Mouse (Mus musculus) urinary bladder, postnatal 10 days (tissue): ENCODE data around the gene Gm43738.

Source experiments
- DNase-seq: peaks from one replicate; pipeline ENCODE4 v3.0.0; 2022; ENCODE audit warnings: low spot score

Gene Gm43738

DNA sequence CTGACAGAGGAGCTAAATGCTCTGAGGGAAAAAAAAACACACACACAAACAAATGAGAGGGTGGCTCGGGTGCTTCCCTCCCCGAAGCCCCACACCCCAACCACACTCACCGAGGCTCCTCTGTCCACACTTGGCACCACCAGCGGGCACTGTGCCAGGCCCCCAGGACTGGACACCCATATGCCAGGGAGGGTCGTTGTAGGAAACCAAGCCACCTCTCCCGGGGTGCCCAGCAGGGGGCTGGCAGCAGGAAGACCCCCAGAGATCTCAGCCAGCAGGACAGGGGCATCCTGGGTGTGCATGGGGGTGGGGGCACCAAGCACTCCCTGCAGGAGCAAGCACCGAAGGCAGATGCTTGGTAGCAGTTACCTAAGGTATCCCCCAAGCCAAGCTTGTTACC lies at the start of gene Gm43738:
Gene Gm43738 (minus strand): TSS at position 289 of the 400 bp plus-strand sequence.
- no peak for DNase-seq

DNA sequence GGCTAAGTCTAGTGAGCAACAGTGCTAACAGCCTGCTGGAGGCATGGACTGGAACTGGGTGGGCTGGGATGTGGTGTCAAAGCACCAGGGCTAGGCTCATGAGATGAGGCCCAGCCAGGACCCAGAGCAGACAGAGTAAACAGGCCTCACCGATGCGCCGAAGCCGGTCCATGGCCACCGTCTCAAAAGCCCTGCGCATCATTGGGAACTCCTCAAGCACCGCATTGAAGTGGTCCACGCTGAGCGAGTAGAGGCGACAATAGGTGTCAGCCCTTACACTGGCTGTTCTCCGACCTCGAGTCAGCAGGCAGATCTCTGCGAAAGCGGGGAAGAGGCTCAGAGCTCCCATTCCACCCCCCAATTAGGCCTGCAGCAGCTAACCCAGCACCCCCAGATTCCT lies 47.7 kb upstream of the Gm43738 start:
- DNase-seq = no peak

DNA sequence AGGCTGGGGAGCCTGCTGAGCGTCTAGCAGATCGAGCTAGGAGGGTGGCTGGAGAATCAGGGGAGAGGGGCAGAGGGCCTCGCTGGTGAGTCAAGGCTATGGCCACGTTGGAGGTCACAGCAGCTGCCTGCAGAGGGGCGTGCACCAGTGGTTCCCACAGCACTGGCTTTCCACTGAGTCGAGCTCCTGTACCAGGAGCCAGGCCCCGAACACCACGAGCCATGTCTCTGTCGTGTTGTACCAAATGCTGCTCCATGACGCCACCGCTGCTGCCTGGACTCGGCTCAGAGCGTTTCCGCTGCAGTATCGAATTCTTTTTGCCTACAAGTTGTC lies 47.0 kb upstream of the Gm43738 start:
- no peak for DNase-seq

DNA sequence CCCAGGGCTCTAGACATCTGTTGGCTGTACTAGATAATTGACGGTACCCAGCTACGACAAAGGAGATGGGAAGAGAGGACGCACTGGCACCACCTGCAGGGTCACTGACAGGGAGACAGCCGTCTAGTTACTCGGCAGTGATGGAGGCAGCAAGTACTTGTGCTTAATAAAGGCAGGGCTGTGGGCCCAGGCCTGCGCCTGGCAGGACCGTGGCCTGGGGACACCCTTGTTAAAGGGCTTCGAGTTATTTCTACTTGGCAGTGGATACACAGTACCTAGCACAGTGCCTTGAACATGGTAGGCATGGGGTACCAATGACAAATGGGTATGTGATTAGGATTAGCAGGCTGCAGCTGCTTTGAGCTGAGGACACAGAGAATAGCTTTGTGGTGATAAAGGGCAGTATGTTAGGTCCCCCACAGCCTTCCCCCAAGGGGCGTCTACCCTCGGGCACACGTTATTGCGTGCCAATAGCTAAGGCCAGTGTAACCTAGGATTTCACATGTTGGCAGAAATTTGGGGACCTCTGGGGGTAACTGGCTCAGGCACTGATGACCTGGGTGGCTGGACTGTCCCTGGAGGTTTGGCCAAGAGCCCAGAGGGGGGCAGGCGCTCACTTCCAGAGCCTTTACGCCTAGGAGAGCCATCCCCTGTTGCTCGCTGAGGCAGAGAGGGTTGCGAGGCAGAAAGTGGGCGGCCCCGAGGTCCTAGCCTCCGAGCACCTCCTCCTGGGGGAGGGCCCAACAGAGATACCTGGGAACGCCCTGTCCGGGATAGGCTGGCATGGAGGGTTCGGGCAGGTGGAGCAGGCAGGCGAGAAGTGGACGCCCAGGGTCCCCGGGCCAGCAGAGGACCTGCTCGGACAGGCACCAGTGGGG lies 46.4 kb upstream of the Gm43738 start:
- no peak for DNase-seq

DNA sequence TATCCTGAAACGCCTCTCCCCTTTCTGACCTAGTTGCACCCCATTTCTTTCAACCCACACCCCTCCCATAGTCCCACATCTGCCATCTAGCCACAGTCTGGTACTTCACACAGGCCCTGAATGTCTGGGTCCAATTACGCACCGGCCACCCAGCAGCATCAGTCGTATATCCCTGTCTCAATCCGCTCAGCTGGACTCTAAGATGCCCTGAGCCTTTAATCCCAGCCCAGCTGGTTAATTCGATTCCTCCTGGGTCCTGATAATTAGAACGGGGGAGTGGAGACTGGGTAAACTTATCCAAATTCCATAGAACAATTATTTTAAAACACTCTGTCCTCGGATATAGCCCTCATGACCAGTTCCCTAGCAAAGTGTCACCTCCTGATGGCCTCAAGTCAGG lies 44.7 kb upstream of the Gm43738 start:
- no peak for DNase-seq

DNA sequence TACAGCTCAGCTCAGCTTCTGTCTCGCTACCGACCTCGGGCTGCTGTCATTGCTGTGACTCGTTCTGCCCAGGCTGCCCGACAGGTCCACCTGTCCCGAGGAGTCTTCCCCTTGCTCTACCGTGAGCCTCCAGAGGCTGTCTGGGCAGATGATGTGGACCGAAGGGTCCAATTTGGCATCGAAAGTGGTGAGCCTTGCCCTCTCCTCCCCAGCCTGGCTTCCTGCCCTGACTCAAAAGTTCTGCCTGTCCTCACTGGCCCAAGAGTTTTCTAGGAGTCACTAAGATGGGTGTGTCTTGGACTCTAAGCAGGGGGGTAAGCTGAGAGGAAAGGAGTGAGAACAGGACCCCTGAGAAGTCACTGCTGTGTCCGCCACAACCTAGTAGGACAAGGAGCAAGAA lies 43.9 kb upstream of the Gm43738 start:
- DNase-seq = no peak

DNA sequence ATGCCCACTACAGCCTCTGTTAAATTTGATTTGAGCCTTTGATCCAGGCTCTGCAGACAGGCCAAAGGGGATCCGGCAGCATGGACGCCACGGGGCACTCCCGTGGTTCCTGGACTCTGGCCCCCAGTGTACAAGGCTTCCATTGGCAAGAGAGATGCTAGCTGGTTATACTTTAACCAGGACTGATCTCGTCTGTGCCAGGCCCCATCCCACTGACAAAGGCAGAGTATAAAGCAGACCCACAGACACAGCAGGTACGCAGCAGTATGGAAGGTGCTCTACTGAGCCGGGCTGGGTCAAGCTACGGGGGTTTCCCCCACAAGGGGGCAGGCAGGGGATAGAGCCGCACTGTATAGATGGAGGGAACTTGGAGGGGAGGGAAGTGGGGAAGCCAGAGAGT lies 35.5 kb upstream of the Gm43738 start:
- no peak for DNase-seq

DNA sequence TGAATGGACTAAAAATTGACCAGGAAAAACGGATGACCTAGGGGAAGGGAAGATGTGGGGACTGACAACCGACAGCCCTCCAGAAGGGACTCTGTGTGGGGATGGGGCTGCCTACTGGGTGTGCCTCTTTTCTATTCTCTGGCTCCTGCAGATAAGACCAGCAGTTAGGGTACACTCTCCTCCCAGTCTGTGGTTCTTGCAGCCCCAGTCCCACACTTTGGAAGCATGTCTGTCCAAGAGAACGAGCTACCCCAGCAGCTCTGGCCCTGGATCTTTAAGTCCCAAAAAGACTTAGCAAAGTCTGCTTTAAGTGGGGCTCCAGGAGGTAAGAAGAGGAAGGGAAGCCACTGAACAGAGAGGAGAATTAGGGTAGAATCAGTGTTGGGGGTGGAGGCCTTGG lies 35.1 kb upstream of the Gm43738 start, which contains the start of gene Pklr:
Gene Pklr (plus strand): TSS at position 185 of the 400 bp plus-strand sequence.
- DNase-seq = no peak

DNA sequence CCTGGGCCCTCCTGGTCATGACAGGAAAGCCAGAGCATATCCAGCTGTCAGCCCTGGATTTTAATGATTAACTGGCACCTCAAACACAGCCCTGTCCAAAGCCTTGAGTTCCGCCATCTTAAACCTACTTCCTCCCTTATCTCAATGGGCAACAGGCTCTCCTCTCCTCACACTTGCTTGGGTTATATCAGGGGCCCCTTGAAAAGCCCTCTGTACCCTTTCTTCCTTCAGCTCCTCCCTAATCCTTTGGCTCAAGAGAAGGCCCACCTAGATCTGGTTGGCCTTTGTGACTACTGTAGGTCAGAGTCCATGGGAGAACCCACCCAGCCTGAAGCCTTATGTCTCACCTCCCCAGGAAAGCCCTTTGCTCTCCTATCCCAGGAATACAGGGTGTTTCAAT lies 32.9 kb upstream of the Gm43738 start:
- DNase-seq = no peak

DNA sequence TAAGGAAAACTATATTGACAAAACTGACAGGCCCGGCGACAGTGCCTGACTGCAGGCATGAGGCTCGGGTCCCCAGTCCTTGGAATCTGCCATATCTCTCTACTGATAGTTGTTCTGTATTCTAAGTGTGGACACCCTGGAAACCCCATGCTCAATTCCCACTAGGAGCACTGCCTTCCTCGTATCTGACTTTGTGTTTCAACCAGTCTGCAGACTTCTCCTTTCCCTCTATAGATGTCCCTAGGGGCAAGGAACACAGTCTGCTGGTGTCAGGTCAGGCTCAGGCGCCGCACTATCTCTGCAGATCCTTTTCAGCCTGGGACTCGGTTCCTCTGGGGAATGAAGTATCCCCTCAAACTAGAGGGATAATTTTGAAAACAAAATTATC lies 32.2 kb upstream of the Gm43738 start:
- DNase-seq = no peak

DNA sequence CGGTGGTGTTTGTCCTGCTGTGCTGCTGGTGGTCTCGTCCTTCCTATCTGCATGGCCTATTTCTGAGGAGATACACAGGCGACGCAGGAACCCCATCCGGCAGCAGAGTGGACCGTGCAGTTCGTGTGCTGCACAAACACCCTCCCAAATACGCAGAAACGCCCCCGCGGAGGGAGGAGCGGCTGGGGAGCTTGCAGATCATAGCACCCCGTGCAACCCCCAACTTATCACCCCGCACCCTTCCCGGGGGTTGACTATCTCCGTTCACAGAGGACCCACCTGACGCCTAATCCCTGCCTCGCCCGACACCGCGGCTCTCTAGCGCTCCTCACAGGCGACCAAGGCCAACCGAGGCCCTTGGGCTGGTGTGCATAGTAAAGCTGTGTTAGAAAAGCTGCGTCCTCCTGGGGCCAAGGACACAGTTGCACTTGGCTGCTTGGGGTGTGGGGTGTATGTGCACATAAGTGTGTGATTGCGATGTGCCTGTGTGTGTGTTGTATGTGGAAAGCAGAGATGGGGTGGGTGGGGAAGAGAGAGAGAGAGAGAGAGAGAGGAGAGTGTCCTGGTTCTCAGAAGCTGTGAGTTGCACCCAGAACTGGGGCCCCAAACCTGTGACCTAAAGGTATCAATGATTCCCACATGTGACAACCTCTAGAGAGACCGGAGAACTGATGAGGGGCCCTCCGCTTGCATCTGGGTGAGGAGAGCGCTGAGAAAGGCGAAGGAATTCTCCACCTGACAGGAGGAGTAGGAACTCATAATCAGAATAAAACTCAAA lies 31.6 kb upstream of the Gm43738 start:
- no peak for DNase-seq

DNA sequence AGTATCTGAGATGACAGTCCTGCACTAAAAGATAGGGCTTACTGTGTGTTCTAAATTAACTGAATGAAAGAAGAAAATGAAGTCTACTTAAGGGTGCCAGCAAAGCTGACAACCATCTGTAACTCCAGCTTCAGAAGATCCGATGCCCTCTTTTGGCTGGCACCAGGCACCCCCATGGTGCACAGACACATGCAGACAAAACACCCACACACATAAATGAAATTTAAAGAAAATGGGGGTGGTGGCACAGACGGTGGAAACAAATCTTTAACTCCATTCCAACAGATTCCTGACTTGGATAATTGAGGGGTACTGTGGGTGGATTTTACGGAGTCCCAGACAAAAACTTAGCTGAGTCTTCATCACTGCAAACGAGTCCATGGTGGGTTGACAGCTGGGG lies 30.9 kb upstream of the Gm43738 start:
- no peak for DNase-seq

DNA sequence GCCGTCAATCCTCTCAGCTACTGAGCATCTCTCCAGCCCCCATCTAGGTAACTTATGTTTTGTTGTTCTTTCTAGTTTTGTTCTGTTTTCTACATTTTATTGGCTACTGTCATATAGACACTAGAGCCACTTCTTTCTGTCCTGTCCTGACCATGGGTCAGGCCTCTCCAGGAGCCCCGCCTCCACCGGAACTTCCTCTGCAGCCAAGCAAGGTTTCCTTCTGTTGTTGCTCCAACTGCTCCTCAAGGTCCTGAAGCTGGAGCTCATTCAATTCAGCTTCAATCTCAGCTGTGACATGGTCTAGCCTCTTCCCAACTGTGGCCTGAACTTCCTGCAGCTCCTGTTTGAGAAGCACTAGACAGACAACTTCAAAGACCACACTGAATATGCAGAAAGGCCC lies 29.0 kb upstream of the Gm43738 start:
- DNase-seq = no peak

DNA sequence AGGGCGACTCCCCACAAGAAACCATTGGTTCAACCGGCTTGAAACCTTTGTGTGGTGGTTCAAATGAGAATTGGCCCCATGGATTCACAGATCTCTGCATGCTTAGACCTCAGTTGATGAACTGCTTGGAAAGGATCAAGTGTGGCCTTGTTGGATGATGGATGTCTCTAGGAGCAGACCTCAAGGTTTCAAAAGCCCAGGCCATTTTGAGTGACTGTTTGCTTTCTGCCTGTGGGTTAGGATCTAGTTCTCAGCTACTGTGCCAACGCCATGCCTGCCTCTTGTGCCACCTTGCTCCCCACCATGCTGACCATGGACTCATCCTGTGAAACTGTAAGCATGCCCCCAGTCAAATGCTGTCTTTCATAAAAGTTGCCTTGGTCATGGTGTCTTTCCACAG lies 25.1 kb upstream of the Gm43738 start:
- DNase-seq = no peak

DNA sequence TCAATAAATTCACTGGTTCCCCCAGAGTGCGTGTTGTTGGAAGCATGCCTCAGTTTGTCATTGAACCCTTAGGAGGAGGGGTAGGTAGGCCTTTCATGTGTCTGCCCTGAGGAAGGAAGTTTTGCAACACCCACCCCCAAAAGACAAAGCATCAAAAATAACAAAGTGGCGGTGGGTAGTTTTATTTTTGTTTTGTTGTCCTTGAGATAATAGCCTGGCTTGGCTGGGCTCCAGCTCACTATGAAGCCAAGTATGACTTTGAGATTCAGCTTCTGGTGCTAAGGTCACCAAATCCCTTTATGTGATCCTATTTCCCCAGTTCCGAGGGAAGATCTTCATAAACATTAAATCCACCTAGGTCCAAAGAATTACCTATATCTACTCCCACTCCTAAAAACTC lies 23.3 kb upstream of the Gm43738 start:
- DNase-seq = no peak

DNA sequence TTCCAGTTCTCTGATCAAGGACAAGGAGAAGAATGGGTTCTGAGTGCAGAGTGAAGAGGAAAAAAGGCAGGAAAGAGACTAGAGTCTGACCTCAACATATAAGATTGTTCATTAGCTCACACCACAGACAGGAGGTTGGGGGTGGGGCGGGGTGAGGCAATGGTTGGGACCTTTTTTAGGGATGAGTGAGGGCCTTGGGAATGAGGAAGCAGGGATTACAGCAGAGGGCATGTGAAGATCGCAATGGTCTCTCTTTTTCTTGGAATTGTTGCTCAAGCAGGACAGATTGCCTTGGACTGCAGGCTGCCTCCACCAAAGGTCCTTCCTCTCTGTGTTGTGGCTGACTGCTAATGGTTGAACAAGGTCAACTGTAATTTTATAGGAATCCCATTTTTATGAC lies 22.4 kb upstream of the Gm43738 start:
- no peak for DNase-seq

DNA sequence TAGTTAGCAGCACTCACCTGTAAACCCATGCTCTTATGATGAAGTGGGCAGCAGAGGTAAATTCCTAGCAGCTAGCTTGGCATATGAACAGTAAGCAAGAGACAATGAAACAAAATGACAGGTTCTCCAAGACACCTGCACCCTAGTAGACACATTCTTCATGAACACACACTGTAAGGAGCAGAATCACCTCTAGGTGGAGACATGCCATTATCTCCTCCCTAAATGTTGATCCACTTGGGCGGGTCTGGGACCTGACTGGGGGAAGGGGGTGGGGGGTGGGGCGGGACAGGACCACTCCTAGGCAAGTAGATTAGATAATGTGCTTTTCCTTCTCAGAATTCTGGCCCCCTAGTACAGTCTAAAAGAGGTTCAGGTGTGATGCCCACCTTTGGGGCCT lies 14.6 kb upstream of the Gm43738 start:
- no peak for DNase-seq

DNA sequence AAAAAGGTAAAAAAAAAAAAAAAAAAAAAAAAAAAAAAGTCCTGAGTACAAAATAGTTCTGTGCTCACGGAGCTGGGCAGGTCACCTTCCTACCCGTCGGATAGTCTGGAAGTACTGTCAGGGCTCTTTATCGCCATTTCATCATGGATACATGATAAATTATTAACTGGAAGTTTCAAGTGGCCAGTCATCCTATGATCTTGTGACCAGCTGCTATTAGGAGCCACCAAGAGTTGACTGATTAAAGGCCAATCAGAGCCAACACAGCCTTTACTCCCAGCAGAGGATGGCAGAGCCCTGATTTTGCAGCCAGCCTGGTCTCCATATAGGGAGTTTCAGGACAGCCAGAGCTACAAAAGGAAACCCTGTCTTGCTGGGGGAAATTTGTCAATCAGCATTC lies 12.2 kb upstream of the Gm43738 start:
- DNase-seq = no peak

DNA sequence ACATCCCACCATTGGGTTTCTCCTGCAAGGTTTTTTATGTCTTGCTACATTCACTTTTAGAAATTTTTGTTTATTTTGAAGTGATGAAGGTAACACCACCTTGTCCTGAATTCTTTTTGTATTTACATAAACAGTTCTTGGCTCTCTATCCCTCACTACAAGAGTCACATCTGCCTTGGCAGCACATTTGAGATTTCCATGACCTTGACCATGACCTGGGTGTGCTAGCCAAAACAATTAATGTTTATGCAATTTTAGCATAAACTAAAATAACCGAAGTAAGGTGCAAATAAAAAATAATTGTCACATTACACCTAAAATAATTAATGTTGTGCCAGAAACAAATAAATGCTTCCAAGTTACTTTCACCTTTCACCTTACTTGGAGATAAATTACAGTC lies 7.2 kb upstream of the Gm43738 start:
- no peak for DNase-seq

DNA sequence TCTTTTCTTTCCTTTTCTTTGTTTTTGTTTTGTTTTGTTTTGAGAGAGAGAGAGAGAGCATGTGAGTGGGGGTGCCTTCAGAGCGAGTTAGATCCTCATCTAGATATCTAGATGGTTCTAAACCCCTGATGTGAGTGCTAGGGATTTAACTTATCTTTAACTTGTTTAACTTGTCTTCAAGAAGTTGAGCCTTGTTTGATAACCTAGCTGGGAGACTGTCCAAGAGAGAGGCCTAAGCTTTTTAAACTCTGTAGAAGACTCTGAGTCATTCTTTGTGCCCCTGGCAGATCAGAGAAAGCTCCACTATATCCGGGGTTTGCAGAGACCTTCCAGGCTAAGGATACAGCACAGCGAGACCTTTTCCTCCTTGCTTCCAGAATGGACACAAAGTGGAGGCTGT lies 6.6 kb upstream of the Gm43738 start:
- DNase-seq = no peak

DNA sequence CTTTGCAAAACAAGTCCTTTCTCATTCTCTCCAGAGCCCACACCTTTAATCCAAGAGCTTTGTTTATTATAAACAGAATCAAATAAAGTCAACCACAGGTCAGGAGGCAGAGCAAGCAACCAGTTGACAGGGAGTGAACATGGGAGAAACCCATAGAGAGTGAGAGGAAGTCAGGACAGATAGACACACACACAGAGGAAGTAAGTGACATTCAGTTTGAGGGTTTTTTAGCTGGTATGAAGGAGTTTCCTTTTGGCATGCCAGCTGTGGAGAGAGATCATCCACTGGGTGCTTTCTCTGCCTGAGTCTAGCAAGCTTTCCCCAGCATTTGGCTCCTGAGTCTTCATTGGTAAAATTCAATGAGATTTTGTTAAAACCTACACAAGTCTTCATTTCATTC lies 6.0 kb upstream of the Gm43738 start:
- no peak for DNase-seq

DNA sequence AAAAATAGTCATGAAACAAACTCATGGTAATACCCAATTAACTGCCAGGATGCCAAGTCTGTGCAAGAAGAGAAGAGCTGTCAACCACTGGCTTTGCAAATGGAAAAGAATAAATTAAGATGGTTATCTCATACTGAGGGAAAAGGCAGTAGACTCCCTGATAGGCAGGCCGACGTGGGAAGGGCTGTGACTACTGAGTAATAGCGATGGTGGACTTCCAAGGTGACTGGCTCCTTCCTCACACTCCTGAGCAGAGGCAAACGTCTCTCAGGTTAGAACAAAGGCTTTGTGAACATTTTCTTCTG lies 2.3 kb upstream of the Gm43738 start:
- DNase-seq = no peak

DNA sequence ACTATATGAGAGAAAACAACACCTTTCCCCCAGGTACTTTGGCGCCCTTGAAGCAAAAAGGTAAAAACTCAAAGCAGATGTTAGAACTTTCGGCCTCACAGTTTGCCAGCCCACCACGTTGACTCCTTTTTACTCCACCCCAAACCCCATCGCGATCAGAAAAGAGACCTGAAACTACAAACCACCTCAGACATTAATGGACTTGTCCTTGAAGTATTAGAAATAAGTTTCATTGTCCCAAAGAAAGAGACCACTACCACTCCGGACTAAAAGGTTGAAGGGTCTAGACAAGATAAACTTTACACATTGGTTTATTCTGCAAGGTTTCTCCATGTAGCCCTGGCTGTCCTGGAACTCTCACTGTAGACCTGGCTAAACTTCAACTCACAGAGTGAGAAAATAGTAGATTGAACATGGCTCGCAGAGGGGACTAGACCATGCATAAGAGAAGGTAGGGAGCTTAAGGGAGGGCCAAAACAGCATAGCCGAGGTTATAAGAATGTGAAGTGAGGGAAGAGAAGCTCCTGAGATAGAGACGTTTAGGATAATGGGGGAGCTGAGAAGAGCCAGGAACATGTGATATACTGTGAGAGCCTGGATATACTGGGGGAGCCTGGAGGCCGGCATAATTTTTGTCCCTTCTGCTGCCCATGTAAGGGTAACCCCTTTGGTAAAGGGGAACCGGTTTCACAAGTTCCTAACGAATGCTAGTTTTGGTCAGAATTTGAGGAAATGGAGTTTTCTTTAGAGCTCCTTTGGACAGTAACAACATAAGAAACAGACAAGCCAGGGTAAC lies 1.8 kb upstream of the Gm43738 start:
- no peak for DNase-seq
